Mouse (Mus musculus) liver, embryonic 15.5 days (tissue): Measurements from ENCODE around the gene Psenen. TPM values are rescaled to one million over a fixed set of nuclear protein-coding genes. Genes with fewer than 3 reads are reported as not detected.

Experiments
- ATAC-seq: fragments of 200-750 bp; cut with Nextera tagmentation; 2 replicates; pipeline ENCODE4 v1.8.0; 2017; ENCODE audit warnings: moderate number of reproducible peaks, mild to moderate bottlenecking, moderate library complexity; ENCODE audit not compliant: insufficient read depth
- H3K27ac ChIP-seq: fragments of 300-500 bp; sonication (generic); replicated peaks from 2 replicates; pipeline ENCODE4 v1.5.1; 2015; ENCODE audit warnings: mild to moderate bottlenecking, inconsistent platforms
- H3K27me3 ChIP-seq: fragments of 300-500 bp; sonication (generic); 2 replicates; pipeline ENCODE4 v1.6.1; 2015; ENCODE audit warnings: mild to moderate bottlenecking, inconsistent platforms
- H3K36me3 ChIP-seq: fragments of 300-500 bp; sonication (generic); replicated peaks from 2 replicates; pipeline ENCODE4 v1.6.1; 2015; ENCODE audit warnings: moderate library complexity, mild to moderate bottlenecking, inconsistent platforms
- H3K4me1 ChIP-seq: fragments of 300-500 bp; sonication (generic); replicated peaks from 2 replicates; pipeline ENCODE4 v1.6.1; 2015; ENCODE audit warnings: inconsistent platforms
- H3K4me2 ChIP-seq: fragments of 300-500 bp; sonication (generic); 2 replicates; pipeline ENCODE4 v1.6.1; 2015; ENCODE audit warnings: moderate library complexity, mild to moderate bottlenecking, inconsistent platforms
- H3K4me3 ChIP-seq: fragments of 300-500 bp; sonication (generic); replicated peaks from 2 replicates; pipeline ENCODE4 v1.5.1; 2015; ENCODE audit warnings: mild to moderate bottlenecking, inconsistent platforms
- H3K9ac ChIP-seq: fragments of 300-500 bp; sonication (generic); 2 replicates; pipeline ENCODE4 v1.6.1; 2015; ENCODE audit warnings: moderate library complexity, mild to moderate bottlenecking, inconsistent platforms
- H3K9me3 ChIP-seq: fragments of 300-500 bp; sonication (generic); replicated peaks from 2 replicates; pipeline ENCODE4 v1.6.1; 2016; ENCODE audit warnings: inconsistent platforms
- WGBS: fragments of 180-500 bp; shearing (Covaris S2); methylation state at CpG from one replicate; pipeline ENCODE4 v1.1.7; 2015; ENCODE audit warnings: mixed read lengths; ENCODE audit not compliant: insufficient replicate concordance; 5-methylcytosine and 5-hydroxymethylcytosine counted together
- polyA plus RNA-seq: library from polyadenylated mRNA; unstranded; fragments of >200 nt; fragmentation: Nextera tagmentation; extraction: Ambion mirVana; gene quantifications from 2 replicates; pipeline ENCODE4 v1.2.1, GENCODE M21; 2015

Psenen gene
- polyA plus RNA-seq, 1 experiment from 2014 or later: 65.5 TPM

GRCm38 (mm10) chr7:30563906-30564280, 466 bp upstream of the Psenen start:
- H3K4me2 ChIP-seq: peak overlapping the region; percentile 86
- peaks cover 32% of the 10 kb centered on the region for H3K4me1 ChIP-seq
- peak overlapping the region; percentile 92 for H3K27ac ChIP-seq
- H3K4me3 ChIP-seq: peak overlapping the region; percentile 71
- H3K36me3 ChIP-seq: peaks cover 38% of the 10 kb centered on the region
- H3K9me3 ChIP-seq: no peaks in the 10 kb centered on the region
- WGBS: 28% methylated on average over 6 of the region's 6 CpGs
- no peaks in the 10 kb centered on the region for H3K27me3 ChIP-seq
- ATAC-seq: no peak
- H3K9ac ChIP-seq: peak overlapping the region; percentile 68

- Histone ChIP-seq H3K4me3 (peak overlapping the region; percentile 71), H3K4me2 (peak overlapping the region; percentile 86), H3K36me3 (peaks cover 31% of the 10 kb centered on the region), H3K27ac (peak overlapping the region; percentile 84), H3K27me3 (no peaks in the 10 kb centered on the region), H3K9ac (peak overlapping the region; percentile 70), H3K9me3 (no peaks in the 10 kb centered on the region), H3K4me1 (peaks cover 44% of the 10 kb centered on the region)
- WGBS: under 1% methylated on average over 27 of the region's 27 CpGs
- ATAC-seq: no peak
These were observed 806 bp downstream of the Psenen start for GRCm38 (mm10) chr7:30562526-30563116.

- Histone ChIP-seq H3K27me3 (no peaks in the 10 kb centered on the region), H3K9me3 (no peaks in the 10 kb centered on the region), H3K9ac (peak overlapping the region; percentile 74; the same call in 1 of the 2 replicates), H3K4me3 (peak overlapping the region; percentile 75; the same call in 1 of the 2 replicates), H3K27ac (peak overlapping the region; percentile 87), H3K4me1 (peaks cover 53% of the 10 kb centered on the region), H3K36me3 (peaks cover 36% of the 10 kb centered on the region), H3K4me2 (peak overlapping the region; percentile 82; the same call in 1 of the 2 replicates)
- 77% methylated on average over 2 of the region's 2 CpGs for WGBS
- ATAC-seq: no peak
These were observed 3.1 kb downstream of the Psenen start for GRCm38 (mm10) chr7:30560296-30560695.

- no peaks in the 10 kb centered on the region for H3K9me3 ChIP-seq
- H3K36me3 ChIP-seq: peaks cover 37% of the 10 kb centered on the region
- H3K4me1 ChIP-seq: peaks cover 53% of the 10 kb centered on the region
- H3K4me2 ChIP-seq: peak within 1 kb of the TSS; percentile 82
- under 1% methylated on average over 20 of the region's 20 CpGs for WGBS
- peak within 1 kb of the TSS; percentile 87 for H3K27ac ChIP-seq
- peak within 1 kb of the TSS; percentile 75 for H3K4me3 ChIP-seq
- no peaks in the 10 kb centered on the region for H3K27me3 ChIP-seq
- peak within 1 kb of the TSS; percentile 74 for H3K9ac ChIP-seq
- peak; percentile 80 for ATAC-seq
These were observed 3.9 kb downstream of the Psenen start, which contains the start of gene Lin37 for GRCm38 (mm10) chr7:30559443-30559954. Lin37 (minus strand) TSS chr7:30559838.

DNA sequence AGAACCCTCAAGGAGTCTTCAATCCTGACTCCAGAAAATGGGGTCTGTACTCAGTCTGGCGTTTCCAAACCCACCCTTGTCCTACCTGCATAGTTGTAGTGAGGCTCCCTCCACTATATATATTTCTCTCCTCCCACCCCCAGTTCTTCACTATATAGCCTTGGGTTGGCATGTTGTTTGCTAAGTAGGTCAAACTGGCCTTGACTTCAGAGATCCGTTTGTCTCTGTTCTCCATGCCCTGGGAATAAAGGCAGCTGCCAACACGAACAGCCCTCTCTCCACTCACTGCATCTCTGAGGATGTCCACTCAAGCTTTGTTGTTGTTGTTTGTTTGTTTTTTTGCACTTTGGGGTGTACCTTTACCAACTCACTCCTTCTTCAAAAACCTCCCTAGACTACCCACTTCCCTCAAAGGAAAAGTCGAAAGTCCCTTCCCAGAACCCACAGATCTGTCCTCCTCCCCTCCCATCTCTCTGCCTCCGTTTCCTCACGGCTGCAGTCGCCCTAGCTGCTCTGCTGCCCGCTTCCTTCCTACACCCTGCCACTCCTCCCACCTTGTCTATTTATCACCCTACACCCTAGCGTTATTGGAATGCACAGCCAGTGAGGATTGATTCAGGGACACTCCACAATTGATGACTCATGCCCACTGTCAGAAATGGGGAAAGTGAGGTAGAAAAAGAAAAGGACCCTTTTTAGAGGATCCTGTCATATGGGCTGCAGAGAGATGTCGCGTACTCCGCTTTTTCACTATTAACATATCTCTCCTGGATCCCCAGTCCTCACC, 4.6 kb downstream of the Psenen start:
- H3K27me3 ChIP-seq: no peaks in the 10 kb centered on the region
- H3K4me1 ChIP-seq: peaks cover 52% of the 10 kb centered on the region
- peak overlapping the region; percentile 75 for H3K4me3 ChIP-seq
- H3K9ac ChIP-seq: peak overlapping the region; percentile 74
- WGBS: 7% methylated on average over 12 of the region's 12 CpGs
- H3K27ac ChIP-seq: peak overlapping the region; percentile 87
- H3K9me3 ChIP-seq: no peaks in the 10 kb centered on the region
- peaks cover 42% of the 10 kb centered on the region for H3K36me3 ChIP-seq
- peak; percentile 50 for ATAC-seq
- H3K4me2 ChIP-seq: peak overlapping the region; percentile 82

- H3K4me3 ChIP-seq: peak overlapping the region; percentile 75
- H3K4me1 ChIP-seq: peaks cover 57% of the 10 kb centered on the region
- no peaks in the 10 kb centered on the region for H3K9me3 ChIP-seq
- H3K4me2 ChIP-seq: peak overlapping the region; percentile 82
- ATAC-seq: no peak
- 83% methylated on average over 13 of the region's 13 CpGs for WGBS
- H3K9ac ChIP-seq: peak overlapping the region; percentile 74
- no peaks in the 10 kb centered on the region for H3K27me3 ChIP-seq
- peaks cover 42% of the 10 kb centered on the region for H3K36me3 ChIP-seq
- peak overlapping the region; percentile 87 for H3K27ac ChIP-seq
These were observed 5.4 kb downstream of the Psenen start for GRCm38 (mm10) chr7:30557901-30558514.

DNA sequence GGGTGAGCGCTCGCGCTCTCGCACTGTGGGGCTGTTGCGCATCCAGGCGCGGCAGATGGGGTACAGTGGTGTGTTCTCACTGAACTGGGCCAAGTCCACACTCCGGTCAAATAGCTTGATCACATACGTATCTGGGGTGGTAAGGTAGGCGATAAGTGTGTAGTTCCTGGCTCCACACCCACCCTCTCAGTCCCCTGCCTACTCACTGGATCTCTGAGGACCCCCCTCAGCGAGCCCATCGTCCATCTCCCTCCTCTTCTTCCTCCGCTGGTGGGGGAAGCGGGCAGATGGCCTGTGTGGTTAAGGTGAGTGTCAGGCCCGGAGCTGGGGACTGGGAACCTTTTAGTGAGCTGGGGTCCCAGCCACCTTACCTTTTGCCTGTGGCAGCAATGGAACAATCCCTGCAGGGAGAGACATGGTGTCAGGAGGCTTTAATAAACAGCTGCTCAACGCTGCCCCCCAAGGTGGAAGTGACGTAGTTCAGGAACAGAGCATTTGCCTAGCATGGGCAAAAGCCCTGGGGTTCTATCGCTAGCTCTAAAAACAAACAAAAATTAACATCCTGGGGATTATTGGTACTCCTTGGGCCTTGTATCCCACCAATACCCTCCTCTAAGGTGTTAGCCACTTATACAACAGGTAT, 6.4 kb downstream of the Psenen start:
- H3K4me1 ChIP-seq: peaks cover 58% of the 10 kb centered on the region

DNA sequence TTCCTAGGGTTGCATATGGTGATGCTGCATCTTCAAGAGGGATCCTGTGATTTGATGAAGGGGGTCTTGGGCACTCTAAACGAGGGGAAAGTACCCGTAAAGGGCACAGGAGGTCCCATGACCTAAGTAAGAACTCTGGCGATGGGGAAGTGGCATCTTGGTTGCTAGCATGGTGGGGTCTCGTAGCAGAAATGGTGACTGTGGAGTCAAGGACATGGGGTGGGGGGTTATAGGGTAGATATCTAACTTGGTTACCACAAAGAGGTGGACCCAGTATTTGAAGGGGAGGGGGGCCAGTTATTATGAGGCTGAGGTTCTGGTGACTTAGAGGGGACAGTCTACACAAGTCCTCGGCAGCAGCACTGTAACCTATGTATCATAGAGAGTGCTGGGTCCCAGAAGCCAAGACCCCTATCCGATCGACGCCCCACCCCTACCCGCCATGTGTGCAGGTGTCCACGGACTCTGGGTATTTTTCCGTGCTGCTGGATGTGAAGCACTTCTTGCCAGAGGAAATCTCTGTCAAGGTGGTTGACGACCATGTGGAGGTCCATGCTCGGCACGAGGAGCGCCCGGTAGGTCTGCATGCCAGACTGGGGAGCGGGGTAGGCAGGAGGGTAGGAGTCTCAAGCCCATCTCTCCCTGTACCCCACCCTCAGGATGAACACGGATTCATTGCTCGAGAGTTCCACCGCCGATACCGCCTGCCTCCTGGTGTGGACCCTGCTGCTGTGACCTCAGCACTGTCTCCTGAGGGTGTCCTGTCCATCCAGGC, 9.4 kb downstream of the Psenen start:
- peak overlapping the region; percentile 72 for H3K4me3 ChIP-seq
- peaks cover 43% of the 10 kb centered on the region for H3K36me3 ChIP-seq
- H3K27me3 ChIP-seq: no peaks in the 10 kb centered on the region
- H3K4me1 ChIP-seq: peaks cover 48% of the 10 kb centered on the region
- peak overlapping the region; percentile 91; the same call in 1 of the 2 replicates for H3K9ac ChIP-seq
- no peaks in the 10 kb centered on the region for H3K9me3 ChIP-seq
- WGBS: 80% methylated on average over 22 of the region's 22 CpGs
- no peak for ATAC-seq
- H3K27ac ChIP-seq: peak overlapping the region; percentile 95; the same call in 1 of the 2 replicates
- H3K4me2 ChIP-seq: peak overlapping the region; percentile 97

More for the DNA sequence above, 6.4 kb downstream of the Psenen start:
- Histone ChIP-seq H3K27me3 (no peaks in the 10 kb centered on the region), H3K4me2 (no peak overlapping the region), H3K36me3 (peaks cover 42% of the 10 kb centered on the region), H3K4me3 (no peak overlapping the region), H3K27ac (no peak overlapping the region), H3K9me3 (no peaks in the 10 kb centered on the region), H3K9ac (no peak overlapping the region)
- ATAC-seq: no peak
- WGBS: 88% methylated on average over 18 of the region's 18 CpGs

DNA sequence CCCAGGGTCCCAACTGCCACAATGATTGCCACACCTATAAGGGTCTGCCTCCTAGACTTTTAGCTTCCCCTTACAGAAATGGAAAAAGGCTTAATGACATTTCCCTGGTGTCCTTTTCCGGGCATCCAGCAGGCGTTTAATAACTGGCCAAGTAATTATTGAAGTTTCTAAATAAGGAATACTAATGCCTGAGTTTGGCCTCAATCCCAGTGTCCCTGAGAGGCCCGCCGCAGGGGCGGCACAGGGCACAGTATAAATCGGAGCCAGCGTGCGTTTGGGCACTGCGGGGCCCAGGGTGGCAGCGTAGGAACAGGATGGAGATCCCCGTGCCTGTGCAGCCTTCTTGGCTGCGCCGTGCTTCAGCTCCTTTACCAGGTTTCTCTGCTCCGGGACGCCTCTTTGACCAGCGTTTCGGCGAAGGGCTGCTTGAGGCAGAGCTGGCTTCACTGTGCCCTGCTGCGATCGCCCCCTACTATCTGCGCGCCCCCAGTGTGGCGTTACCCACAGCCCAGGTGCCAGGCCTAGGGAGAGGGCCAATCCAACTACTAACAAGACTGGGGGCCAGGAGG, 10.3 kb downstream of the Psenen start:
- H3K9ac ChIP-seq: peak overlapping the region; percentile 91
- no peak for ATAC-seq
- no peaks in the 10 kb centered on the region for H3K27me3 ChIP-seq
- peak overlapping the region; percentile 97 for H3K4me2 ChIP-seq
- H3K4me3 ChIP-seq: peak overlapping the region; percentile 72
- H3K27ac ChIP-seq: peak overlapping the region; percentile 95
- peaks cover 47% of the 10 kb centered on the region for H3K36me3 ChIP-seq
- no peaks in the 10 kb centered on the region for H3K9me3 ChIP-seq
- WGBS: 4% methylated on average over 23 of the region's 23 CpGs
- H3K4me1 ChIP-seq: peaks cover 39% of the 10 kb centered on the region
